Mouse (Mus musculus) heart, embryonic 16.5 days (tissue): ENCODE results near the gene Gcnt2. TPM values are rescaled to one million over a fixed set of nuclear protein-coding genes. Genes with fewer than 3 reads are reported as not detected.
A peak's percentile ranks its signal among the peaks of the same experiment; 100 is the strongest.
"Not testable (repeated sequence)": the region's sequence is repeated elsewhere in the genome, so short reads cannot be mapped to it uniquely, and the experiment has no call there.

ENCODE experiments used
- ATAC-seq: fragments of 200-750 bp; cut with Nextera tagmentation; replicated peaks from 2 replicates; pipeline ENCODE4 v1.8.0; 2017; ENCODE audit warnings: moderate number of reproducible peaks; ENCODE audit not compliant: insufficient read depth, low FRiP score; ENCODE audit errors: extremely low read depth
- H3K27ac ChIP-seq: fragments of 300-500 bp; sonication (generic); 2 replicates; pipeline ENCODE4 v1.5.1; 2014; ENCODE audit warnings: mild to moderate bottlenecking, low read length, control low read depth, moderate library complexity
- H3K27me3 ChIP-seq: fragments of 300-500 bp; sonication (generic); 2 replicates; pipeline ENCODE4 v1.6.1; 2014; ENCODE audit warnings: low read length, mixed read lengths; ENCODE audit not compliant: control insufficient read depth, insufficient read depth
- H3K36me3 ChIP-seq: fragments of 300-500 bp; sonication (generic); 2 replicates; pipeline ENCODE4 v1.6.1; 2014; ENCODE audit not compliant: control insufficient read depth, insufficient read depth
- H3K4me1 ChIP-seq: fragments of 300-500 bp; sonication (generic); 2 replicates; pipeline ENCODE4 v1.6.1; 2014; ENCODE audit warnings: low read length, mixed read lengths; ENCODE audit not compliant: control insufficient read depth, insufficient read depth
- H3K4me2 ChIP-seq: fragments of 300-500 bp; sonication (generic); 2 replicates; pipeline ENCODE4 v1.6.1; 2014; ENCODE audit warnings: low read depth, mild to moderate bottlenecking, control low read depth, low read length
- H3K4me3 ChIP-seq: fragments of 300-500 bp; sonication (generic); 2 replicates; pipeline ENCODE4 v1.5.1; 2014; ENCODE audit warnings: mild to moderate bottlenecking, control low read depth, low read length
- H3K9ac ChIP-seq: fragments of 300-500 bp; sonication (generic); 2 replicates; pipeline ENCODE4 v1.6.1; 2014; ENCODE audit warnings: low read length, control low read depth
- H3K9me3 ChIP-seq: fragments of 300-500 bp; sonication (generic); replicated peaks from 2 replicates; pipeline ENCODE4 v1.6.1; 2016; ENCODE audit warnings: low read length; ENCODE audit not compliant: control insufficient read depth
- WGBS: fragments of 180-500 bp; shearing (Covaris S2); extraction: QIAGEN DNeasy Blood & Tissue Kit; methylation state at CpG from one replicate; pipeline ENCODE4 v1.1.7; 2014; 5-methylcytosine and 5-hydroxymethylcytosine counted together
- polyA plus RNA-seq: library from polyadenylated mRNA; unstranded; fragments of >200 nt; fragmentation: Nextera tagmentation; extraction: Ambion mirVana; gene quantifications from 2 replicates; pipeline ENCODE4 v1.2.1, GENCODE M21; 2015

Gene Gcnt2
- polyA plus RNA-seq, 1 experiment from 2014 or later: 5.0 TPM

DNA sequence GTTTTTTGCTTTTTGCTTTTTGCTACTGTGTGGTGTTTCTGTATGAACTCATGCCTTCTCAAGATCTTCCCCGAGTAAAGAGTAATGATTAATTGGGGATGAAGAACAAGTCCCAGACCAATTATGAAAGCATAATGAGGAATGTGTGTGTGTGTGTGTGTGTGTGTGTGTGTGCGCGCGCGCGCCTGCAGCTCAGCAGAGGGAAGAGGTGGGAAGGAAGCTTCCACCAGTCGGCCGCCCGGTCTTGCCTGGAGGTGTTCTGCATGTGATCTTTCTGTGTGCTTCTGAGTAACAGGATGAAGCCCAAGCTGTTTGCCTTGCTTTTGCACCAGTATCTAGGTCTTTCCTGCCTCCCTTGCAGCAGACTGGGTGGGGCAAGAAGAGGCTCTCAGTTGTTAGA lies 24.3 kb downstream of the Gcnt2 start:
- no peak for ATAC-seq
- no peak overlapping the region for H3K4me3 ChIP-seq
- H3K4me2 ChIP-seq: no peak overlapping the region
- no peaks in the 10 kb centered on the region for H3K27me3 ChIP-seq
- no peak overlapping the region for H3K27ac ChIP-seq
- no peaks in the 10 kb centered on the region for H3K36me3 ChIP-seq
- no peak overlapping the region for H3K9ac ChIP-seq
- H3K4me1 ChIP-seq: peaks cover 8% of the 10 kb centered on the region
- no peaks in the 10 kb centered on the region for H3K9me3 ChIP-seq
- WGBS: 85% methylated on average over 9 of the region's 9 CpGs

DNA sequence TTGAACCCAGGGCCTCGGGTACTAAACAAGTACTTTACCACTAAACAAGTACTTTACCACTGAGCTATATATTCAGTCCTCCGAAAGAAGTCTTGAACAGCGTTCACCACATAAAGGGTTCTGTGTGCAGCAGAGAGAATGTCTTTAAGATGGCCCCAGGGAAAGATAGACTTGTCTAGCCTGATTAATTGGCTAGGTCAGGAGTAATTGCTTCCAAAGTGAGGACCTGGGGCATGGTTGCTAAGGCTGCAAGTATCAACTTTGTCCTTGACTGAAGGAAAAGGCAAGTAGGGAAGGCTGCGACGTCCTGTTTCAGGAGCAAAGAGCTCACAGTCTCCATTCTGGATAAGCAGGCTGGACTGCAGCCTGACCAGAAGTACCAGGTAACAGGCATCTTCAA lies 25.3 kb downstream of the Gcnt2 start:
- ATAC-seq: no peak
- H3K36me3 ChIP-seq: no peaks in the 10 kb centered on the region
- H3K9me3 ChIP-seq: no peaks in the 10 kb centered on the region
- H3K4me1 ChIP-seq: peaks cover 8% of the 10 kb centered on the region
- no peak overlapping the region for H3K4me3 ChIP-seq
- WGBS: 80% methylated on average over 5 of the region's 5 CpGs
- no peak overlapping the region for H3K4me2 ChIP-seq
- no peaks in the 10 kb centered on the region for H3K27me3 ChIP-seq
- H3K27ac ChIP-seq: no peak overlapping the region
- no peak overlapping the region for H3K9ac ChIP-seq

DNA sequence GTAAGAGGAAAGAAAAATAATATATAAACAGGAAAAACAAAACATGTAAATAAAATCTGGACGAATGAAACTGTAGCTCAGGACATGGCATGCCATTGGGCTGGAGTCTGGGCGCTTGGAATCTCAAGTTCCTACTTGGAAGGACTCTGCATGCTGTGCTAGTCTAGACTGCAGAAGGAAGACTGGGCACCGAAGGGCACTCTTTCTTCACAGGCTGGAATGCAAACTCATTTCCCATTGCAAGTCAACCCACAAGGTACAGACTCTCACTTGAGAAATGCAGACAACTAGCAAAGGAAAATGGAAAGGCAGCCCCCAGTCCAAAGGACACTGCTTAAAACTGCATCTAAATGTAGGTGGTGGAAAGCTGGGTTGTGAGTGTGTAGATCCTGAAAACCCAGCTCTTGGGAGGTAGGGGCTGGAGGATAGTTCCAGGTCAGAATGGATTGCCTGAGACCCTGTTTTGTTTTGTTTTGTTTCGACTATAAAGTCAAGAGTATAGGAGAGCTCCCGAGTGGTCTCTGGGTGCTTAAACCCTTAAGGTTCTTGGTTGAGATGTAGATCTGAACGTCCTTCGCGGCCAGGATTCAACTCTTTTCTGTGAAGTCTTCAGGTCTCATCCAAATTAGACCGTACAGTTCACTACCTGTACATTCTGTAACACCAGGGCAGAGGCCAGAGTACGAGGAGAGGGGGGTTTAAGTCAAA lies 26.5 kb downstream of the Gcnt2 start:
- Histone ChIP-seq H3K4me3 (peak overlapping the region; percentile 56; the same call in 1 of the 2 replicates), H3K9ac (no peak overlapping the region), H3K27ac (no peak overlapping the region), H3K27me3 (no peaks in the 10 kb centered on the region), H3K36me3 (no peaks in the 10 kb centered on the region), H3K4me2 (peak overlapping the region; percentile 74), H3K9me3 (no peaks in the 10 kb centered on the region), H3K4me1 (peaks cover 10% of the 10 kb centered on the region)
- no peak for ATAC-seq
- 53% methylated on average over 10 of the region's 10 CpGs for WGBS

DNA sequence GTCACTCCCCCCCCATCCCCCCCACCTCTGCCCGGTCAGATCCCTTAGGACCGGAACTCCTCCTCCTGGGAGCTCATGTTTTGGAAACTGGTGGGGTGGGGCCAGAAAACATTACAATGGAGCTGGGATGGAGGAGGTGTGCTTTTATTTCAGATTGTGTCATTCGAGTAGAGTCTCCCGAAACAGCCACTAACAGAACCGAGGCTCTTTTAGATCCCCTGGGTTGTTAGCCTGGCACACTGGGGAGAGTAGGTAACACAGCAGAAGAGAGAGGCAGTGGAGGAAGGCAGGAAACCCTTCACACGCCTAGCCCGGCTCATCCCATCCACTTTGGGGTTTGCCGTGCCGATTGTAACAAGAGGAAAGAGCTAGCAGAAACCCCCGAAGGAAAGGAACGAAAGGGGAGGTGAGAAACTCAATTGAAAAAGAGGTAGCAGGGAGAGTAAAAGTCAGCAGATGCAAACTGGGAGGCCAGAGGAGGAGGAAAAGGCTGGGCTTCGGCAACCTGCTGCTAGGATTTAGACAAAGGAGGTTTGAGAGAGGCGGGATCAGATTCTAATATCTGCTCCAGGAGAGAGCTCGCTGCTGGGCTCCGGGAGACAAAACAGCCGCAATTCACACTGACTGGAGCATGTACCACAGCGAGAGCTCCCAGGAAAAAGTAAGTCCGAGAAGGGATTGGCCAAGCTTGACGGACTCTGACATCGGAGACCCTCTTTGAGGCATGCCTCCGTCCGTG lies 27.3 kb downstream of the Gcnt2 start:
- H3K9me3 ChIP-seq: no peaks in the 10 kb centered on the region
- peaks cover 10% of the 10 kb centered on the region for H3K4me1 ChIP-seq
- 3% methylated on average over 22 of the region's 22 CpGs for WGBS
- peak overlapping the region; percentile 56 for H3K4me3 ChIP-seq
- ATAC-seq: peak; percentile 20; the same call in 1 of the 2 replicates
- peak overlapping the region; percentile 74 for H3K9ac ChIP-seq
- peak overlapping the region; percentile 74 for H3K4me2 ChIP-seq
- no peaks in the 10 kb centered on the region for H3K27me3 ChIP-seq
- H3K36me3 ChIP-seq: no peaks in the 10 kb centered on the region
- no peak overlapping the region for H3K27ac ChIP-seq

DNA sequence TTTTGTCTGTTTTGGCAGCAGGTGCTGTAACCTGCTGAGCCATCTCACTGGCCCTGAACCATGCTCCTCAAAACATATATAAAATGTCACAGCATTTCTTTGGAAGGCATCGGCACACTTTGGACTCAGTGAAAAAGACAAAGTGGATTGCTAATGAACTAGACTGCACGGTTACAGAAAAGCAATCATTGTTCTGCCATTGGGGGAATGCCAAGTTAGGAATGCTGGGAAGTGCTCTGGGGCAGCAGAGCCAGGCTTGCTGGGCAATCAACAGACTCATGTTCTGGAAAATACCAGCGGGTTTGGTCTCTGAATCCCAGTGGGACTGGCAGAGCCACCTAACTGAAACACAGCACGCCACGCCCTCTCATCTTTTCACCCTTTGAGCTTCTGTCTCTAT lies 31.0 kb downstream of the Gcnt2 start:
- Histone ChIP-seq H3K36me3 (no peaks in the 10 kb centered on the region), H3K4me2 (0 out of 2 replicates have a peak overlapping the region, but pooled peaks have one; percentile 16), H3K9ac (no peak overlapping the region), H3K27me3 (no peaks in the 10 kb centered on the region), H3K27ac (no peak overlapping the region), H3K9me3 (no peaks in the 10 kb centered on the region), H3K4me1 (peaks cover 21% of the 10 kb centered on the region), H3K4me3 (no peak overlapping the region)
- WGBS: 61% methylated on average over 5 of the region's 5 CpGs
- ATAC-seq: no peak

DNA sequence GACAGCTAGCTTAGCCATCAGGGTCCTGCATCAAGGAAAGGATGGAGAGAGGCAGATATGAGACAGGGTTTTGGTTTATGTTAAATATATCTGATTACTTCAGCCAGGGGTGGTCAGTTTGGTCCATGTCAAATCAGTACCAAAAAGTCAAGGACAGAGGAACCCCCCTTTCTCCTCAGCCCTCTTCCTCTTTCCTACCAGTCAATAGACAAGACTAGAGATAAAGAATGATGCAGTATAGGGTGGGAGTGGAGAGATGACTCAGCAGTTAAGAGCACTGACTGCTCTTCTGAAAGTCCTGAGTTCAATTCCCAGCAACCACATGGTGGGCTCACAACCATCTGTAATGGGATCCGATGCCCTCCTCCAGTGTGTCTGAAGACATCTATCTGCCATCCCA lies 31.8 kb downstream of the Gcnt2 start:
- not testable (repeated sequence) for ATAC-seq, H3K36me3 ChIP-seq, H3K4me2 ChIP-seq, H3K27me3 ChIP-seq, H3K27ac ChIP-seq, H3K4me3 ChIP-seq, H3K9me3 ChIP-seq, H3K9ac ChIP-seq
- 88% methylated on average over 1 of the region's 1 CpGs for WGBS
- peaks cover 21% of the 10 kb centered on the region for H3K4me1 ChIP-seq

DNA sequence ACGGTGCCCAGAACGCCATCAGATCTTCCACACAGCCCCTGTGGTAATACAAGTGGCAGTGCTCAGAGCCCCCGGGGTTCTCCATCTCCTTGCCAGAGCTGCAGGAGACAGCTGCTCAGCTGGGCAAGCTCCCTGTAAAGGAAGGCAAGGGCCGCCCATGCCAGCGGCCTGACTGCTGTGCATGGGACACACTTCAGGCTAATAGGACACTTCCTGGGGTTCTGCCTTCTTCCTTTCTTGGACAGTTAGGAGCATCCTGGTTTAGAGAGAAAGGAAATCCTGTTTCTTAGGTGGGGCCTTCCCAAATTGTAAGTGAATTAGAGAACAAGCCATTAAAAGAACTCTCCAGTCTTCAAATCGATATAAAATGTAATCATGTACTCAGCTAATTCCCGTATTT lies 32.5 kb downstream of the Gcnt2 start:
- ATAC-seq: no peak
- H3K36me3 ChIP-seq: no peaks in the 10 kb centered on the region
- peaks cover 21% of the 10 kb centered on the region for H3K4me1 ChIP-seq
- H3K9me3 ChIP-seq: no peaks in the 10 kb centered on the region
- WGBS: 67% methylated on average over 7 of the region's 7 CpGs
- no peak overlapping the region for H3K4me2 ChIP-seq
- H3K9ac ChIP-seq: no peak overlapping the region
- H3K27me3 ChIP-seq: no peaks in the 10 kb centered on the region
- H3K4me3 ChIP-seq: no peak overlapping the region
- no peak overlapping the region for H3K27ac ChIP-seq

DNA sequence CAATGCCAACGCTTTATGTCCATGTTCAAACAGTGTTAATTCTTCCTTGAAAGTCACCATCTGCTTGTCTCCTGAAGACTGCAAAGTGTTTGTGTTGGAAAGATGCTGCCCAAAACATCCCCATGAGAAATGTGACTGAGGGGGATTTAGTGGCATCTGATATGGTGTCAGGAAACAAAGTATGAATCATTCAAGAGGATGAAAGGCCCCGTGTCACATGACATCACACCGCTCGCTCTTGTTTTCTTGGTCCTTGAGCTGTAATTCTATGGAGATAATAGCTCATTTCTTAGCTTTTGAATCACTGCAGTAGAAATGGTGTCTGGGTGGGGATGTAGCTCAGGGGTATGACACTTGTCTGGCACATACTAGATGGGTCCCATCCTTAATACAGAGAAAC lies 33.0 kb downstream of the Gcnt2 start:
- H3K36me3 ChIP-seq: no peaks in the 10 kb centered on the region
- WGBS: 65% methylated on average over 4 of the region's 4 CpGs
- no peaks in the 10 kb centered on the region for H3K9me3 ChIP-seq
- no peak for ATAC-seq
- no peak overlapping the region for H3K9ac ChIP-seq
- peaks cover 17% of the 10 kb centered on the region for H3K4me1 ChIP-seq
- no peaks in the 10 kb centered on the region for H3K27me3 ChIP-seq
- H3K4me2 ChIP-seq: no peak overlapping the region
- H3K4me3 ChIP-seq: no peak overlapping the region
- H3K27ac ChIP-seq: no peak overlapping the region

DNA sequence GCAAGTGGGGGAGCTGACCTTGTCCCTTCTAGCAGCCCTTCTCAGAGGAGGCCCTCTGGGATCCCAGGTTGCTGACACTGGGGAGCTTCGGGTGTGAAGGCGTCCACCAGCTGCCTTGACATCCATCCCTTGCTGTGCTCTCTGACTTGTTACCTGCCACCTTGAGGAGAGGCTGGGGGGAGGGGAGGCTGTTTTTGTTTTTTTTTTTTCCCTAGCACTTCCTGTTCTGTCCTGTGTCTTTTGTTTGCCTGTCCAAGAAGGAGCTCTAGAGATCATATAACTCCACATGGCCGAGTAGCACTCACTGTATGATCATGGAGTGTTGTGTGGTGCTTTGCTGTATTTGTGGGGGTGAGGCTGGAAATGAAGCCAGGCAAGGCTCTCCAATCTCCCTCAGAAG lies 34.0 kb downstream of the Gcnt2 start:
- no peaks in the 10 kb centered on the region for H3K36me3 ChIP-seq
- H3K9me3 ChIP-seq: no peaks in the 10 kb centered on the region
- H3K27me3 ChIP-seq: no peaks in the 10 kb centered on the region
- peaks cover 13% of the 10 kb centered on the region for H3K4me1 ChIP-seq
- H3K4me3 ChIP-seq: no peak overlapping the region
- H3K9ac ChIP-seq: no peak overlapping the region
- no peak for ATAC-seq
- WGBS: 78% methylated on average over 3 of the region's 3 CpGs
- no peak overlapping the region for H3K4me2 ChIP-seq
- H3K27ac ChIP-seq: no peak overlapping the region
